Mouse (Mus musculus) erythroblast, embryonic 14.5 days (primary cell): ENCODE data around the gene Bace2. TPM values are rescaled to one million over a fixed set of nuclear protein-coding genes. Genes with fewer than 3 reads are reported as not detected.

Experiments
- H3K27me3 ChIP-seq: 2 replicates; pipeline ENCODE4 v1.6.1; 2012; ENCODE audit warnings: inconsistent platforms; ENCODE audit not compliant: control insufficient read depth
- H3K36me3 ChIP-seq: 2 replicates; pipeline ENCODE4 v1.6.1; 2012; ENCODE audit warnings: mild to moderate bottlenecking, inconsistent platforms; ENCODE audit not compliant: control insufficient read depth
- H3K4me1 ChIP-seq: 2 replicates; pipeline ENCODE4 v1.6.1; 2012; ENCODE audit warnings: inconsistent platforms; ENCODE audit not compliant: control insufficient read depth
- H3K4me3 ChIP-seq: replicated peaks from 2 replicates; pipeline ENCODE3; 2012; ENCODE audit warnings: moderate library complexity, mild to moderate bottlenecking, inconsistent platforms
- H3K9me3 ChIP-seq: 2 replicates; pipeline ENCODE4 v1.6.1; 2012; ENCODE audit warnings: low read length, inconsistent platforms, mixed read lengths; ENCODE audit not compliant: control insufficient read depth
- GATA1 ChIP-seq: IDR thresholded peaks from 2 replicates; pipeline ENCODE4 v1.6.1; 2012; ENCODE audit warnings: low read length, inconsistent platforms, mixed read lengths
- TAL1 ChIP-seq: IDR thresholded peaks from 3 replicates; pipeline ENCODE4 v1.6.1; 2012; ENCODE audit warnings: low read length, inconsistent platforms, mixed read lengths
- polyA plus RNA-seq: library from polyadenylated mRNA; stranded (reverse); fragments of >175 nt; gene quantifications from 2 replicates; pipeline ENCODE4 v1.2.3, GENCODE M21; 2012

Bace2 gene
- polyA plus RNA-seq, 1 experiment, result not detected

- Histone ChIP-seq H3K9me3 (no peaks in the 10 kb centered on the region), H3K4me1 (no peaks in the 10 kb centered on the region), H3K36me3 (no peaks in the 10 kb centered on the region), H3K4me3 (no peak overlapping the region), H3K27me3 (no peaks in the 10 kb centered on the region)
- TF ChIP-seq TAL1 (no peak), GATA1 (no peak)
Observed at GRCm38 (mm10) chr16:97396436-97396835, 39.9 kb downstream of the Bace2 start.

- TF ChIP-seq GATA1 (no peak), TAL1 (no peak)
- Histone ChIP-seq H3K36me3 (no peaks in the 10 kb centered on the region), H3K9me3 (no peaks in the 10 kb centered on the region), H3K4me3 (no peak overlapping the region), H3K4me1 (no peaks in the 10 kb centered on the region), H3K27me3 (no peaks in the 10 kb centered on the region)
Observed at GRCm38 (mm10) chr16:97397945-97398531, 41.5 kb downstream of the Bace2 start.

GRCm38 (mm10) chr16:97399991-97400390, 43.4 kb downstream of the Bace2 start:
- Histone ChIP-seq H3K36me3 (no peaks in the 10 kb centered on the region), H3K4me1 (no peaks in the 10 kb centered on the region), H3K9me3 (no peaks in the 10 kb centered on the region), H3K4me3 (no peak overlapping the region), H3K27me3 (no peaks in the 10 kb centered on the region)
- TF ChIP-seq TAL1 (no peak), GATA1 (no peak)

GRCm38 (mm10) chr16:97401741-97402140, 45.2 kb downstream of the Bace2 start:
- TF ChIP-seq GATA1 (no peak), TAL1 (no peak)
- H3K27me3 ChIP-seq, result no peaks in the 10 kb centered on the region
- H3K36me3 ChIP-seq, result no peaks in the 10 kb centered on the region
- H3K4me1 ChIP-seq, result no peaks in the 10 kb centered on the region
- no peak overlapping the region for H3K4me3 ChIP-seq
- H3K9me3 ChIP-seq, result no peaks in the 10 kb centered on the region

GRCm38 (mm10) chr16:97402213-97402785, 45.8 kb downstream of the Bace2 start:
- Histone ChIP-seq H3K4me3 (no peak overlapping the region), H3K27me3 (no peaks in the 10 kb centered on the region), H3K9me3 (no peaks in the 10 kb centered on the region), H3K36me3 (no peaks in the 10 kb centered on the region), H3K4me1 (no peaks in the 10 kb centered on the region)
- TF ChIP-seq GATA1 (no peak), TAL1 (no peak)

GRCm38 (mm10) chr16:97405476-97406012, 49.0 kb downstream of the Bace2 start:
- no peak for TF ChIP-seq GATA1
- no peak for TF ChIP-seq TAL1
- no peaks in the 10 kb centered on the region for H3K27me3 ChIP-seq
- no peaks in the 10 kb centered on the region for H3K9me3 ChIP-seq
- no peaks in the 10 kb centered on the region for H3K4me1 ChIP-seq
- no peak overlapping the region for H3K4me3 ChIP-seq
- no peaks in the 10 kb centered on the region for H3K36me3 ChIP-seq

- peaks cover 3% of the 10 kb centered on the region for H3K4me1 ChIP-seq
- no peak for TF ChIP-seq GATA1
- no peak for TF ChIP-seq TAL1
- H3K9me3 ChIP-seq, result no peaks in the 10 kb centered on the region
- no peak overlapping the region for H3K4me3 ChIP-seq
- no peaks in the 10 kb centered on the region for H3K36me3 ChIP-seq
- no peaks in the 10 kb centered on the region for H3K27me3 ChIP-seq
Observed at GRCm38 (mm10) chr16:97417896-97418542, 61.5 kb downstream of the Bace2 start.

- Histone ChIP-seq H3K4me1 (peaks cover 3% of the 10 kb centered on the region), H3K27me3 (no peaks in the 10 kb centered on the region), H3K4me3 (no peak overlapping the region), H3K36me3 (no peaks in the 10 kb centered on the region), H3K9me3 (no peaks in the 10 kb centered on the region)
- TF ChIP-seq GATA1, result no peak
- no peak for TF ChIP-seq TAL1
Observed at GRCm38 (mm10) chr16:97418749-97419453, 62.4 kb downstream of the Bace2 start.

GRCm38 (mm10) chr16:97421671-97422070, 65.1 kb downstream of the Bace2 start:
- TF ChIP-seq TAL1, result no peak
- no peak for TF ChIP-seq GATA1
- no peaks in the 10 kb centered on the region for H3K9me3 ChIP-seq
- H3K4me1 ChIP-seq, result peaks cover 3% of the 10 kb centered on the region
- H3K4me3 ChIP-seq, result no peak overlapping the region
- H3K36me3 ChIP-seq, result no peaks in the 10 kb centered on the region
- no peaks in the 10 kb centered on the region for H3K27me3 ChIP-seq
